Mouse (Mus musculus) testis, adult 2 months (tissue): ENCODE data around the gene Rab28.

Experiments used
- CTCF ChIP-seq: fragments of 200-500 bp; IDR thresholded peaks from 2 replicates; pipeline ENCODE4 v1.5.1; 2012; ENCODE audit warnings: low read depth, mild to moderate bottlenecking, inconsistent platforms, low read length, moderate library complexity; ENCODE audit not compliant: control insufficient read depth, insufficient read depth, insufficient replicate concordance
- POLR2A ChIP-seq: fragments of 200-500 bp; IDR thresholded peaks from 2 replicates; pipeline ENCODE4 v1.6.1; 2012; ENCODE audit warnings: low read depth, mild to moderate bottlenecking, inconsistent platforms, low read length, moderate library complexity; ENCODE audit not compliant: control insufficient read depth

DNA sequence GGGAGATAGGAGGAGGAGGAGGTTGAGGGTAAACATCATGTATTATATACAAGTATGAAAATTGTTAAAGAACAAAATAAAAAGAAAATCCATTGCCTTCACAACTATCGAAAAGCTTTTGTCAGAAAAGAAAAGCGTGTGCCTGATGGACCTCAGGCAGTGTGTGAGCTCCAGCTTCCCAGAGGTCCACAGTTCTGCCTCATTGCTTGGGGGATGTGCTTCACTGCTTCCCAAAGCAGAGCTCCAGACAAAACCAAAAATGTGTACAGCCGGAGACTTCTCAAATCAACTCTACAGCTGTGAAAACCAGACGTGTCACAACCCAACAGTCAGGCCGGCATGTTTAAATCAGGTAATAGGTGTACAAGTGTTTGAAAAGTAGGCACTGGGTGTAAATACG lies 17.6 kb upstream of the Rab28 start:
- TF ChIP-seq CTCF, result no peak
- TF ChIP-seq POLR2A, result no peak
